Mouse (Mus musculus) embryonic facial prominence, embryonic 15.5 days (tissue): Measurements from ENCODE around the gene Iqschfp. TPM values are rescaled to one million over a fixed set of nuclear protein-coding genes. Genes with fewer than 3 reads are reported as not detected.
A peak's percentile ranks its signal among the peaks of the same experiment; 100 is the strongest.

Source experiments
- ATAC-seq: fragments of 200-750 bp; cut with Nextera tagmentation; 2 replicates; pipeline ENCODE4 v1.8.0; 2017; ENCODE audit warnings: low read depth, moderate TSS enrichment; ENCODE audit not compliant: insufficient number of reproducible peaks, low FRiP score, low TSS enrichment
- H3K27ac ChIP-seq: fragments of 300-500 bp; sonication (generic); replicated peaks from 2 replicates; pipeline ENCODE4 v1.5.1; 2015; ENCODE audit warnings: mild to moderate bottlenecking, inconsistent platforms
- H3K27me3 ChIP-seq: fragments of 300-500 bp; sonication (generic); 2 replicates; pipeline ENCODE4 v1.6.1; 2015; ENCODE audit warnings: inconsistent platforms
- H3K36me3 ChIP-seq: fragments of 300-500 bp; sonication (generic); 2 replicates; pipeline ENCODE4 v1.6.1; 2015; ENCODE audit warnings: mild to moderate bottlenecking, inconsistent platforms
- H3K4me1 ChIP-seq: fragments of 300-500 bp; sonication (generic); 2 replicates; pipeline ENCODE4 v1.6.1; 2015; ENCODE audit warnings: inconsistent platforms
- H3K4me2 ChIP-seq: fragments of 300-500 bp; sonication (generic); replicated peaks from 2 replicates; pipeline ENCODE4 v1.6.1; 2015; ENCODE audit warnings: mild to moderate bottlenecking, inconsistent platforms
- H3K4me3 ChIP-seq: fragments of 300-500 bp; sonication (generic); replicated peaks from 2 replicates; pipeline ENCODE4 v1.5.1; 2015; ENCODE audit warnings: mild to moderate bottlenecking, inconsistent platforms
- H3K9ac ChIP-seq: fragments of 300-500 bp; sonication (generic); 2 replicates; pipeline ENCODE4 v1.6.1; 2015; ENCODE audit warnings: inconsistent platforms
- H3K9me3 ChIP-seq: fragments of 300-500 bp; sonication (generic); replicated peaks from 2 replicates; pipeline ENCODE4 v1.6.1; 2016; ENCODE audit warnings: inconsistent platforms
- WGBS: fragments of 180-500 bp; shearing (Covaris S2); methylation state at CpG from one replicate; pipeline ENCODE4 v1.1.7; 2015; 5-methylcytosine and 5-hydroxymethylcytosine counted together
- polyA plus RNA-seq: library from polyadenylated mRNA; unstranded; fragments of >200 nt; fragmentation: Nextera tagmentation; extraction: Ambion mirVana; gene quantifications from 2 replicates; pipeline ENCODE4 v1.2.1, GENCODE M21; 2015

Gene Iqschfp
- polyA plus RNA-seq, 1 experiment from 2014 or later, result 0.08 TPM

DNA sequence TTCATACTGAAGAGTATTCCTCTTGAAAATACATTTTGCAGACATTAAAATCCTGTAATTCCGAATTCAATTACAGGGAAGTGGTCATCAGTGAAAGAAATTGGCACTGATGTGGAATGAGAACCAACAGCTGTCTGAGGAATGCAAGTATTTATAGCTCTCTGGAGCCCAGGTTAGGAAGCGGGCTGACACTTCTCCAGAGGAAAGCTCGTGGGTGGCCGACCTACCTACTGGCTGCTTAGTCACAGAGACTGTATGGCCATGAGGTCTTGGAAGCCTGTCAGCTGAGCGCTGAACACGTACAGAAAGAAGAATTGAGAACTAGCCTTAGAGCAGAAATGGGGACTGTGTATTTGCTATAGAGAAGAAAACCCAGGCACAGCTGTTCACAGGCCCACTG, 718.0 kb downstream of the Iqschfp start:
- H3K4me1 ChIP-seq, result no peaks in the 10 kb centered on the region
- H3K27ac ChIP-seq, result no peak overlapping the region
- H3K9ac ChIP-seq, result no peak overlapping the region
- H3K4me3 ChIP-seq, result no peak overlapping the region
- H3K27me3 ChIP-seq, result no peaks in the 10 kb centered on the region
- no peaks in the 10 kb centered on the region for H3K9me3 ChIP-seq
- 67% methylated on average over 6 of the region's 6 CpGs for WGBS
- no peaks in the 10 kb centered on the region for H3K36me3 ChIP-seq
- no peak for ATAC-seq
- no peak overlapping the region for H3K4me2 ChIP-seq

DNA sequence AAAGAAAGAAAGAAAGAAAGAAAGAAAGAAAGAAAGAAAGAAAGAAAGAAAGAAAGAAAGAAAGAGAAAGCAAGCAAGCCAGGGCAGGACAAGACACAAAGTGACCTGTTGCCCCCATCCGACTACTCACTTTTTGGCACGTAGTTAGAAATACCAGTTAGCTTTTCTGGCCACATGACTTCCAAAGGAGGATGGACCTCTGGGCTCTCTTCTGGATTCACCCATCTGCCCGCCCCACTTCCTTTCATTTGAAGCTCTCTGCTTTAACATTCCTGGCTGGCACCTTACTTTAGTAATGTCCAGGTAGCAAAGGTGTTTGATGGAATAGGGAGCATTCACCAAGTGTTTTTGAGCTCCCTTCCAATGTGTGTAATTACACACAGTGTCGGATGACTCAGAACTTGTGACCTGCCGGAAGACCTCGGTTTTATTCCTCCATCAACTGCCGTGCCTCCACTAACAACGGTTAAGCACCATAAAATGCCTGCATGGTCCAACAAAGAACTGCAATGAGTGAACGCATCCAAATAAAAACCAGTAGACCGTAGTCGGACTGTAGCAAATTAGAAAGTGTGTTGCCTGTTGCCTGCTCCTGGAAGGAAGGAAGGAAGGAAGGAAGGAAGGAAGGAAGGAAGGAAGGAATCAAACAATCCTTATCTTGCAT, 718.7 kb downstream of the Iqschfp start:
- no peak overlapping the region for H3K4me3 ChIP-seq
- no peaks in the 10 kb centered on the region for H3K36me3 ChIP-seq
- H3K4me2 ChIP-seq, result no peak overlapping the region
- no peak overlapping the region for H3K27ac ChIP-seq
- H3K4me1 ChIP-seq, result no peaks in the 10 kb centered on the region
- WGBS, result 81% methylated on average over 11 of the region's 11 CpGs
- ATAC-seq, result no peak
- no peaks in the 10 kb centered on the region for H3K9me3 ChIP-seq
- no peaks in the 10 kb centered on the region for H3K27me3 ChIP-seq
- no peak overlapping the region for H3K9ac ChIP-seq

DNA sequence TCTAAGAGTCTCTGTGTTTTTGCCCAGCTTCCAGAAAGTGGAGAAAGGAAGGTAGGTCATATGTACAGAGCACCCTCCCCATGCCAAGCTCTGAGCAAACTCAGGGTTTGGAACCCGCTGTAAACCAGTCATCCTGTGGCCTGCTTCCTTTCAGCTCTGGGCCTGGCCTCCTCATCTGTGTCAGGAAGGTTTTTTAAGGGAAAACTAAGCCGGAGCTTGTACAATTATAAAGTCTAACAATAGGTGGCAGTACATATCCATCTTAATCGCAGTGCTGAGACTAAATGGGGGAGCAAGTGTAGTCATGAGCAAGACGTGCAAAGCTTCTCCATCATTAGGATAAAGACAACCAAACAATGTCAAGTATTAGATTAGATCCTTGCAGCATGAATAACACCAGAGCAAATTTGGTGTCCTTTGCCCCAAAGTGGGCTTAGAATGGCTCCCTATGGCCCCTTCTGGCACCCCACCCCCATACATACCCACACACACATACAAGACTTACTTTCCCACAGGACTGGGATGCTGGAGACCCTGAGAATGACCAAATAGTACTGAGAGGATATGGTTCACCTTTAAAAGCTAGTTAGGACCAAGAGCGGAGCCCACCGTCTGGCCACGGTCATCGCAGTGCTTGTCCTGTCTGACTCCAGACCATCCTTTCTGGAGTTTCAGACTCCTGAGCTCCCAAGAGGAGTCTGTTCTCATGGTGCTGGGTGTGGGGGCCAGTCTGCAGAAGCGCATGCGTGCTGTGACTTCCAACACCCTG, 723.2 kb downstream of the Iqschfp start:
- H3K4me1 ChIP-seq, result no peaks in the 10 kb centered on the region
- no peak overlapping the region for H3K27ac ChIP-seq
- no peaks in the 10 kb centered on the region for H3K9me3 ChIP-seq
- 72% methylated on average over 10 of the region's 10 CpGs for WGBS
- no peak for ATAC-seq
- no peak overlapping the region for H3K4me3 ChIP-seq
- H3K36me3 ChIP-seq, result no peaks in the 10 kb centered on the region
- H3K27me3 ChIP-seq, result no peaks in the 10 kb centered on the region
- H3K4me2 ChIP-seq, result no peak overlapping the region
- H3K9ac ChIP-seq, result no peak overlapping the region

DNA sequence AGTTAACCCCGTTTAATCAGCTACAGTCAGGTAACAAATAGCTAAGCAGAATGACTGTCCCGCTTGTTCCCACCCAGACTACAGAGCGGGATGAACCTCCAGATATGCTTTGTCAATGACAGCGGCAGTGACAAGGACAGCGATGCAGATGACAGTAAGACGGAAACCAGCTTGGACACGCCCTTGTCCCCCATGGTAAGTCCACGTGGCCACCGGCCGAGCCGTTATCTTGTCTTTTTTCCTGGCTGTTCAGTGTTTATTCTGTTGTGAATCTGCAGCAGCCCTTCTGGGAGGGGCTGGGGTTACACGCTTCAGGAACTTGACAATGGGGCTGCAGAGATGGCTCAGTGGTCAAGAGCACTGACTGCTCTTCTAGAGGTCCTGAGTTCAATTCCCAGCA, 724.3 kb downstream of the Iqschfp start:
- no peaks in the 10 kb centered on the region for H3K4me1 ChIP-seq

DNA sequence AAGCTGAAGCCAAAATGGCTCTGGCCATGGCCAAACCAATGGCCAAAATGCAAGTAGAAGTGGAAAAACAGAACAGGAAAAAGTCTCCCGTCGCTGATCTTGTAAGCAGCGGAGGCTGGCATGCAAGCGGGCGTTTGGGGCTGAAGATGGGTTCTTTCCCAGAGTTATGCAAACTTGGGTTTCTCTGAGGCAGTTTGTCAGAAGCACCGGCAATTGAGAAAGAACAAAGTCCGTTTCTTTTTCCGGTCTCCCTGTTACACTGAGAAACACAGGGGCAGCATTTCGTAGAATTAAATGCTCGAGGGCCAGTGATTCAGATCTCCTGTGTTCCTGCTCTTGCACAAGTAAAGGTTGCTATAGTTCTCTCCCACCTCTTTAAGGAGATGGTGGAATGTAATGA, 725.7 kb downstream of the Iqschfp start:
- Histone ChIP-seq H3K27me3 (no peaks in the 10 kb centered on the region), H3K27ac (no peak overlapping the region), H3K9me3 (no peaks in the 10 kb centered on the region), H3K4me3 (no peak overlapping the region), H3K9ac (no peak overlapping the region), H3K36me3 (no peaks in the 10 kb centered on the region), H3K4me1 (no peaks in the 10 kb centered on the region), H3K4me2 (no peak overlapping the region)
- WGBS, result 84% methylated on average over 10 of the region's 10 CpGs
- ATAC-seq, result no peak

More for the DNA sequence above, 724.3 kb downstream of the Iqschfp start:
- Histone ChIP-seq H3K36me3 (no peaks in the 10 kb centered on the region), H3K4me2 (no peak overlapping the region), H3K27ac (no peak overlapping the region), H3K9ac (no peak overlapping the region), H3K9me3 (no peaks in the 10 kb centered on the region), H3K4me3 (no peak overlapping the region), H3K27me3 (no peaks in the 10 kb centered on the region)
- ATAC-seq, result no peak
- WGBS, result 90% methylated on average over 12 of the region's 12 CpGs

DNA sequence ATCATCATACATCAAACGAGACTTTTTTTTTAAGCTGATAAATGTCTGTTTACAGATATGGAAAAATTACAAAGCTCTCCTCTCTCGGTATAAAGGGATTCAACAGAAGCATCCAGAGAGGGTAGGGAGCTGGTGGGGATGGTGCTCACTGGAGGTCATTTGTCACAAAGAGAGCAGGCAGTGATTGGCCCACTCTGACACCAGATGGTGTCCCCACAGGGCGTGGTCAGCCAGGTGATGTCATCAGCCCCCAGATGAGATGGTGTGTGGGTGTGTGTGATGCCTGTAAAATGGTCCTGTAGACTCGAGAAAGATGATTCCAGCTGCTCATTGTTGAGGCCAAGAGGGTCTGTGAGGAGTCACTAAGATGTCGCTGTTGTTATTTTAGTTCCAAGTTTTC, 727.1 kb downstream of the Iqschfp start:
- WGBS, result 70% methylated on average over 5 of the region's 5 CpGs
- Histone ChIP-seq H3K9me3 (no peaks in the 10 kb centered on the region), H3K4me1 (no peaks in the 10 kb centered on the region), H3K36me3 (no peaks in the 10 kb centered on the region), H3K27me3 (no peaks in the 10 kb centered on the region), H3K4me2 (no peak overlapping the region), H3K9ac (no peak overlapping the region), H3K4me3 (no peak overlapping the region), H3K27ac (no peak overlapping the region)
- ATAC-seq, result no peak

DNA sequence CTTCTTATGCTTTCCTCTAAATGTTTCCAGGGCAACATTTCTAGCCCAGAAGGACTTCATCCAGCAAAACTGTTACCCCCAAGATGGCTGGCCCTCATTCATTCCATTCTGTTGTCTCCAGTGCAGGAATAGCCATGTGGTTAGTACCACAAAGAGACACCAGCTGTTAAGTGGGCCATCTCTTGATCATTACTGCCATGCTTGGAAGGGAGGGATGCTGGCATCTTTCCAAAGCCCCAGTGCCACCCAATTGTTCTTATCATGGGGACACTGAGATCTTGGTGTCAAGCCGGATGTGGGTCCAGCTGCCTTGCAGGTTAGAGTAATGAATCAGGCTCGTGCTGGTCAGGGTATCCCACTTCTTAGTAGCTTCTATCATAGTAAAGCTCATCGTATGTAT, 729.9 kb downstream of the Iqschfp start:
- Histone ChIP-seq H3K36me3 (no peaks in the 10 kb centered on the region), H3K4me1 (no peaks in the 10 kb centered on the region), H3K9me3 (no peaks in the 10 kb centered on the region), H3K4me2 (no peak overlapping the region), H3K27ac (no peak overlapping the region), H3K27me3 (no peaks in the 10 kb centered on the region), H3K9ac (no peak overlapping the region), H3K4me3 (no peak overlapping the region)
- no peak for ATAC-seq
- 89% methylated on average over 3 of the region's 3 CpGs for WGBS

DNA sequence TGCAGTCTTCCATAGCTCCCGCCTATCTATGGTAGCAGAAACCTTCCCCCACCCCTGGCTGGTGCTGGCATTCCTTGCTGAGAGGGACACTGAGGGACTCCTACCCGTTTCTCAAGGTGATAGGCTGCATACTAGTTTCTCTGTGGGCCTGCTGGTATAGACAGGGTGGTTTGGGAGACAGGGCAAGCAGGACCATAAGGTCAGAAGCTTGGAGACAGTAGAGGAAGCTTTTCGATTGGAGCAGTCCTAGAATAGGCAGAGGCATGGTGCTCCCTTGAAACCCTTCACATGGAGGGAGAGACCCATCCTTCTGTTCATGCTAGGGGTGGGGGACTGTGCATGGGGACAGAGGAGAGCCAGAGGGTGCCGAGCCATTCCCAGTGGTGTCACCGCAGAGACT, 731.0 kb downstream of the Iqschfp start:
- Histone ChIP-seq H3K27me3 (no peaks in the 10 kb centered on the region), H3K4me1 (no peaks in the 10 kb centered on the region), H3K4me3 (no peak overlapping the region), H3K4me2 (no peak overlapping the region), H3K9ac (no peak overlapping the region), H3K36me3 (no peaks in the 10 kb centered on the region), H3K27ac (no peak overlapping the region), H3K9me3 (no peaks in the 10 kb centered on the region)
- WGBS, result 83% methylated on average over 5 of the region's 5 CpGs
- ATAC-seq, result no peak

DNA sequence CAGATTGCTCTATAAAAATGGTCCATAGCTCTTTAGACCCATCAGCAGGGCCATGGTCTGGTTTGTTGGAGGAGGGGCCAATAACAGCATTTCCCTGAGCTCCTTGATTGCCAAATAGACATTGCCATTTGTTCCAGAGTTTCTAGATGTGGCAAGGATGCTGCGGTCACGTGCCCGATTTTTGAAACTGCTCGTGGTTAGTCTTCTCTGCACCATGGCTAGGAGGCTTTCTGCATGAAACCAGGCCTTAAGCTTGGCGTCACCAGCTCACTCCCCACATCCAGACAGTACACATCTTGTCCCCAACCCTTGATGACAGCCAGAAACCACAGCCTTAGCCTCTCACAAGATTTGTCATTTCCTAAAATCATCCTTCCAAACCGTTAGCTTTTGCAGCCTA, 732.4 kb downstream of the Iqschfp start:
- Histone ChIP-seq H3K27ac (no peak overlapping the region), H3K36me3 (no peaks in the 10 kb centered on the region), H3K4me3 (no peak overlapping the region), H3K4me1 (no peaks in the 10 kb centered on the region), H3K27me3 (no peaks in the 10 kb centered on the region), H3K4me2 (no peak overlapping the region), H3K9me3 (no peaks in the 10 kb centered on the region), H3K9ac (no peak overlapping the region)
- peak; percentile 4; the same call in 1 of the 2 replicates for ATAC-seq
- WGBS, result 72% methylated on average over 6 of the region's 6 CpGs

DNA sequence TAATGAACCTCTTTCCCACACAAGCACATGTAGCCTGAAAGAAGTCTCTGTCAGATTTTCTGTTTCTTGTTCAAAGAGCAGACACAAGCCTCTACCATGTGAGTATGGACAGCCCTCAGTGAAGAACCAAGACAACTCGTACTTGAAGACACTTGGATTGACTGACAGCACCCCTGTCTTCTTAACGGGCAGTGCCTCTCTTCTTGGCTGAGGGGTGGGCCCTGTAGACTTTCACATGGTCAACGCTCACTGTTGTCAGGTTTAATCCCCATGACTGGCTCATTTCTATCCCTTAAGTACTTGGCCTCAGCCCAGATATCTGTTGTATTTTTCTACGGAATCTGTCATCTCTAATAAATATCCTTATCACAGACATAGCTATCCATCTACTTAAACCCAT, 738.2 kb downstream of the Iqschfp start:
- Histone ChIP-seq H3K4me2 (no peak overlapping the region), H3K9me3 (no peaks in the 10 kb centered on the region), H3K27ac (no peak overlapping the region), H3K27me3 (no peaks in the 10 kb centered on the region), H3K4me3 (no peak overlapping the region), H3K36me3 (no peaks in the 10 kb centered on the region), H3K4me1 (no peaks in the 10 kb centered on the region), H3K9ac (no peak overlapping the region)
- 69% methylated on average over 4 of the region's 4 CpGs for WGBS
- no peak for ATAC-seq

DNA sequence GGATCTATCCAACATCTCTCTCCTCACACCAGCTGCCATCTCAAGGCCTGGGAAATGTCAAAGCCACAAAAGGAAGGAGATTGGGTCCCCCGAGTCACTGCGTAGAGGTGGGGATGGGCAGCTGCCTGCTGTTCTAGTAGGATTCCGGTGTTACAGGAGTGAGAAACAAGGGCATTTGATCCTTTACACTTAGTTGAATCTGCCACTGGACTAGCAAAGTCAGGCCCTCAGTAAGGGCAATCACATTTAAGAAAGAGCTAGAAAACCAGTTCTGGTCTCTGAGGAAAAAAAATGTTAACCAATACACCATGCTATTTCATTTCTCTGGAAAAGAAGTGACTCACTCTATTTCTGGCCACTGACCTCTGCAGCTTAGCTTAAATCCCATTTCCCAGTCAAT, 738.8 kb downstream of the Iqschfp start:
- Histone ChIP-seq H3K9ac (no peak overlapping the region), H3K27me3 (no peaks in the 10 kb centered on the region), H3K4me3 (no peak overlapping the region), H3K27ac (no peak overlapping the region), H3K4me1 (no peaks in the 10 kb centered on the region), H3K36me3 (no peaks in the 10 kb centered on the region), H3K9me3 (no peaks in the 10 kb centered on the region), H3K4me2 (no peak overlapping the region)
- ATAC-seq, result no peak
- 82% methylated on average over 3 of the region's 3 CpGs for WGBS

DNA sequence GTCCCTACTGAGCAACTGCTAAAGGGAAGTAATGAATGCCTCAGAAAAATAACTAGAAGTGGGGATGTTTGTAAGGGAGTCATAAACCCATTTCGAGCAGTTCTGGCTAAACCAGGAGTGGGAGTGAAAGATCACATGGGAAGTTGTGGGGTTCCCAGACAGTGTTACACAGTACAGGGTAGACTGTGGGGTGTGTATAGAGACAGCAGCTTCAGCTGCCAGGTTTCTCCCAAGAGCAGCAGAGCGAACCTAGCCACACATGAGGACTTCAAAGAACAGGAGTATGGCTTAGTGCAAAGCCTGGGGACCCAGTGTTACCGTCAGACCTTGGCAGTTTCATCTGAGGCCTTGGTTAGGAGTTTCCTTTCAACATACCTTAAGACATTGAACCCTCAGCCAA, 740.7 kb downstream of the Iqschfp start:
- no peak for ATAC-seq
- Histone ChIP-seq H3K4me1 (no peaks in the 10 kb centered on the region), H3K4me2 (no peak overlapping the region), H3K9ac (no peak overlapping the region), H3K9me3 (no peaks in the 10 kb centered on the region), H3K27me3 (no peaks in the 10 kb centered on the region), H3K36me3 (no peaks in the 10 kb centered on the region), H3K4me3 (no peak overlapping the region), H3K27ac (no peak overlapping the region)
- WGBS, result 75% methylated on average over 3 of the region's 3 CpGs
